Mouse (Mus musculus) spleen, adult 2 months (tissue): ENCODE results near the gene Hes3. TPM values are rescaled to one million over a fixed set of nuclear protein-coding genes. Genes with fewer than 3 reads are reported as not detected.

ENCODE experiments used
- DNase-seq, 2 experiments: peaks; one replicate each; pipeline versions ENCODE4 v3.0.0 to v3.0.0-alpha.2; 2012 to 2021; ENCODE audit warnings: low spot score in 2 of 2, low read depth in 1 of 2
- H3K27ac ChIP-seq: fragments of 200-500 bp; 2 replicates; pipeline ENCODE4 v1.5.1; 2012; ENCODE audit warnings: low read length, inconsistent platforms; ENCODE audit not compliant: insufficient read depth
- H3K27me3 ChIP-seq: fragments of 200-500 bp; 2 replicates; pipeline ENCODE4 v1.6.1; 2012; ENCODE audit warnings: mild to moderate bottlenecking, moderate library complexity, low read length, inconsistent platforms; ENCODE audit not compliant: control insufficient read depth, insufficient read depth
- H3K36me3 ChIP-seq: fragments of 200-500 bp; 2 replicates; pipeline ENCODE4 v1.6.1; 2012; ENCODE audit warnings: mild to moderate bottlenecking, low read length, inconsistent platforms; ENCODE audit not compliant: control insufficient read depth, insufficient read depth
- H3K4me1 ChIP-seq: fragments of 200-500 bp; 2 replicates; pipeline ENCODE4 v1.6.1; 2011; ENCODE audit warnings: inconsistent platforms; ENCODE audit not compliant: control insufficient read depth, insufficient read depth, insufficient read length
- H3K4me3 ChIP-seq: fragments of 200-500 bp; 2 replicates; pipeline ENCODE4 v1.5.1; 2011; ENCODE audit warnings: mild to moderate bottlenecking, inconsistent platforms; ENCODE audit not compliant: insufficient read depth, insufficient read length; ENCODE audit errors: extremely low read depth
- CTCF ChIP-seq: fragments of 200-500 bp; IDR thresholded peaks from 2 replicates; pipeline ENCODE4 v1.5.1; 2011; ENCODE audit warnings: mild to moderate bottlenecking, inconsistent platforms; ENCODE audit not compliant: insufficient read depth, insufficient read length, insufficient replicate concordance; ENCODE audit errors: extremely low read depth
- POLR2A ChIP-seq: fragments of 200-500 bp; IDR thresholded peaks from 2 replicates; pipeline ENCODE4 v1.6.1; 2011; ENCODE audit warnings: low read depth, low read length, inconsistent platforms
- WGBS: fragments of 180-500 bp; shearing (Covaris S2); methylation state at CpG from one replicate; pipeline ENCODE4 v1.1.7; 2018; 5-methylcytosine and 5-hydroxymethylcytosine counted together
- polyA plus RNA-seq: library from polyadenylated mRNA; depleted of rRNA; stranded (reverse); fragments of >200 nt; gene quantifications from 2 replicates; pipeline ENCODE4 v1.2.3, GENCODE M21; 2012

Gene Hes3
- polyA plus RNA-seq, 1 experiment, result 0.11 TPM

GRCm38 (mm10) chr4:152266236-152266895 is 25.1 kb downstream of the Hes3 start:
- no peak for DNase-seq
- Histone ChIP-seq H3K27me3 (no peaks in the 10 kb centered on the region), H3K27ac (no peak overlapping the region), H3K4me1 (no peaks in the 10 kb centered on the region), H3K4me3 (no peak overlapping the region), H3K36me3 (no peaks in the 10 kb centered on the region)
- TF ChIP-seq CTCF (no peak), POLR2A (no peak)
- WGBS, result 87% methylated on average over 10 of the region's 10 CpGs

- TF ChIP-seq CTCF (no peak), POLR2A (no peak)
- Histone ChIP-seq H3K27me3 (no peaks in the 10 kb centered on the region), H3K4me3 (no peak overlapping the region), H3K36me3 (no peaks in the 10 kb centered on the region), H3K27ac (no peak overlapping the region), H3K4me1 (no peaks in the 10 kb centered on the region)
- no peak for DNase-seq
- 87% methylated on average over 5 of the region's 5 CpGs for WGBS
These were observed 25.7 kb downstream of the Hes3 start for GRCm38 (mm10) chr4:152265791-152266190.

GRCm38 (mm10) chr4:152264867-152265568 is 26.4 kb downstream of the Hes3 start:
- Histone ChIP-seq H3K4me3 (no peak overlapping the region), H3K36me3 (no peaks in the 10 kb centered on the region), H3K27ac (no peak overlapping the region), H3K4me1 (no peaks in the 10 kb centered on the region), H3K27me3 (no peaks in the 10 kb centered on the region)
- DNase-seq, result no peak
- 91% methylated on average over 9 of the region's 9 CpGs for WGBS
- no peak for TF ChIP-seq CTCF

GRCm38 (mm10) chr4:152264177-152264530 is 27.3 kb downstream of the Hes3 start:
- DNase-seq, result no peak
- no peak overlapping the region for H3K27ac ChIP-seq
- H3K4me3 ChIP-seq, result no peak overlapping the region
- WGBS, result 81% methylated on average over 4 of the region's 4 CpGs
- TF ChIP-seq CTCF (no peak), POLR2A (no peak)
- H3K36me3 ChIP-seq, result no peaks in the 10 kb centered on the region
- H3K4me1 ChIP-seq, result no peaks in the 10 kb centered on the region
- no peaks in the 10 kb centered on the region for H3K27me3 ChIP-seq

GRCm38 (mm10) chr4:152263512-152264176 is 27.8 kb downstream of the Hes3 start:
- Histone ChIP-seq H3K4me1 (no peaks in the 10 kb centered on the region), H3K27me3 (no peaks in the 10 kb centered on the region), H3K36me3 (no peaks in the 10 kb centered on the region), H3K27ac (no peak overlapping the region), H3K4me3 (no peak overlapping the region)
- TF ChIP-seq POLR2A (no peak), CTCF (no peak)
- DNase-seq, result no peak
- 86% methylated on average over 10 of the region's 10 CpGs for WGBS

- TF ChIP-seq CTCF (no peak), POLR2A (no peak)
- Histone ChIP-seq H3K27me3 (no peaks in the 10 kb centered on the region), H3K27ac (no peak overlapping the region), H3K4me3 (no peak overlapping the region), H3K36me3 (no peaks in the 10 kb centered on the region), H3K4me1 (no peaks in the 10 kb centered on the region)
- no peak for DNase-seq
- WGBS, result 85% methylated on average over 9 of the region's 9 CpGs
These were observed 28.4 kb downstream of the Hes3 start for GRCm38 (mm10) chr4:152263089-152263488.

GRCm38 (mm10) chr4:152262187-152262586 is 29.3 kb downstream of the Hes3 start:
- Histone ChIP-seq H3K27me3 (no peaks in the 10 kb centered on the region), H3K4me1 (no peaks in the 10 kb centered on the region), H3K36me3 (no peaks in the 10 kb centered on the region), H3K27ac (no peak overlapping the region), H3K4me3 (no peak overlapping the region)
- DNase-seq, result no peak
- TF ChIP-seq POLR2A (no peak), CTCF (no peak)
- 75% methylated on average over 9 of the region's 9 CpGs for WGBS
